Mouse (Mus musculus): ENCODE measurements around the gene Slc17a1. TPM values are rescaled to one million over a fixed set of nuclear protein-coding genes. Genes with fewer than 3 reads are reported as not detected.

The Slc17a1 gene
- polyA plus RNA-seq, 1 experiment: 0.11 TPM

GRCm38 (mm10) chr13:23839308-23839707 is 28.2 kb upstream of the Slc17a1 start, which contains the start of gene Slc17a3:
Slc17a3 (plus strand) TSS chr13:23839434.
- no peak within 1 kb of the TSS for H3K4me3 ChIP-seq (ENCODE audit: control insufficient read depth, low read depth, low read length)
- H3K36me3 ChIP-seq (ENCODE audit: control insufficient read depth, insufficient read depth, low read length): no peaks in the 10 kb centered on the region
- no peaks in the 10 kb centered on the region for H3K4me1 ChIP-seq (ENCODE audit: control insufficient read depth, insufficient read depth, low read length)
- H3K27me3 ChIP-seq (ENCODE audit: control insufficient read depth, insufficient read depth, low read length): no peaks in the 10 kb centered on the region
- TF ChIP-seq CTCF (IDR thresholded peaks at IDR 0.05; ENCODE audit: control insufficient read depth, insufficient read depth, insufficient replicate concordance, low read depth, low read length) (no peak), POLR2A (IDR thresholded peaks at IDR 0.05; ENCODE audit: control insufficient read depth, low read depth, low read length) (no peak)
- H3K27ac ChIP-seq (ENCODE audit: control insufficient read depth, insufficient read depth, low read depth, low read length): no peak within 1 kb of the TSS

GRCm38 (mm10) chr13:23845851-23846250 is 21.7 kb upstream of the Slc17a1 start:
- H3K27ac ChIP-seq (ENCODE audit: control insufficient read depth, insufficient read depth, low read depth, low read length): no peak overlapping the region
- H3K4me1 ChIP-seq (ENCODE audit: control insufficient read depth, insufficient read depth, low read length): no peaks in the 10 kb centered on the region
- no peaks in the 10 kb centered on the region for H3K27me3 ChIP-seq (ENCODE audit: control insufficient read depth, insufficient read depth, low read length)
- no peaks in the 10 kb centered on the region for H3K36me3 ChIP-seq (ENCODE audit: control insufficient read depth, insufficient read depth, low read length)
- TF ChIP-seq CTCF (IDR thresholded peaks at IDR 0.05; ENCODE audit: control insufficient read depth, insufficient read depth, insufficient replicate concordance, low read depth, low read length) (no peak), POLR2A (IDR thresholded peaks at IDR 0.05; ENCODE audit: control insufficient read depth, low read depth, low read length) (no peak)
- H3K4me3 ChIP-seq (ENCODE audit: control insufficient read depth, low read depth, low read length): no peak overlapping the region

GRCm38 (mm10) chr13:23849299-23849698 is 18.3 kb upstream of the Slc17a1 start:
- no peak for TF ChIP-seq CTCF (IDR thresholded peaks at IDR 0.05; ENCODE audit: control insufficient read depth, insufficient read depth, insufficient replicate concordance, low read depth, low read length)
- TF ChIP-seq POLR2A (IDR thresholded peaks at IDR 0.05; ENCODE audit: control insufficient read depth, low read depth, low read length): no peak
- no peaks in the 10 kb centered on the region for H3K36me3 ChIP-seq (ENCODE audit: control insufficient read depth, insufficient read depth, low read length)
- no peak overlapping the region for H3K4me3 ChIP-seq (ENCODE audit: control insufficient read depth, low read depth, low read length)

GRCm38 (mm10) chr13:23856401-23856800 is 11.1 kb upstream of the Slc17a1 start:
- H3K4me1 ChIP-seq (ENCODE audit: control insufficient read depth, insufficient read depth, low read length): no peaks in the 10 kb centered on the region
- H3K27me3 ChIP-seq (ENCODE audit: control insufficient read depth, insufficient read depth, low read length): no peaks in the 10 kb centered on the region
- no peak overlapping the region for H3K27ac ChIP-seq (ENCODE audit: control insufficient read depth, insufficient read depth, low read depth, low read length)
- H3K4me3 ChIP-seq (ENCODE audit: control insufficient read depth, low read depth, low read length): no peak overlapping the region
- no peaks in the 10 kb centered on the region for H3K36me3 ChIP-seq (ENCODE audit: control insufficient read depth, insufficient read depth, low read length)
- TF ChIP-seq POLR2A (IDR thresholded peaks at IDR 0.05; ENCODE audit: control insufficient read depth, low read depth, low read length): no peak
- no peak for TF ChIP-seq CTCF (IDR thresholded peaks at IDR 0.05; ENCODE audit: control insufficient read depth, insufficient read depth, insufficient replicate concordance, low read depth, low read length)

More at GRCm38 (mm10) chr13:23849299-23849698, 18.3 kb upstream of the Slc17a1 start:
- Histone ChIP-seq H3K27me3 (ENCODE audit: control insufficient read depth, insufficient read depth, low read length) (no peaks in the 10 kb centered on the region), H3K27ac (ENCODE audit: control insufficient read depth, insufficient read depth, low read depth, low read length) (no peak overlapping the region), H3K4me1 (ENCODE audit: control insufficient read depth, insufficient read depth, low read length) (no peaks in the 10 kb centered on the region)

GRCm38 (mm10) chr13:23861815-23862214 is 5.7 kb upstream of the Slc17a1 start:
- Histone ChIP-seq H3K4me1 (ENCODE audit: control insufficient read depth, insufficient read depth, low read length) (peaks cover 5% of the 10 kb centered on the region), H3K27ac (ENCODE audit: control insufficient read depth, insufficient read depth, low read depth, low read length) (no peak overlapping the region), H3K36me3 (ENCODE audit: control insufficient read depth, insufficient read depth, low read length) (no peaks in the 10 kb centered on the region), H3K4me3 (ENCODE audit: control insufficient read depth, low read depth, low read length) (no peak overlapping the region), H3K27me3 (ENCODE audit: control insufficient read depth, insufficient read depth, low read length) (no peaks in the 10 kb centered on the region)
- TF ChIP-seq CTCF (IDR thresholded peaks at IDR 0.05; ENCODE audit: control insufficient read depth, insufficient read depth, insufficient replicate concordance, low read depth, low read length) (no peak), POLR2A (IDR thresholded peaks at IDR 0.05; ENCODE audit: control insufficient read depth, low read depth, low read length) (no peak)

- Histone ChIP-seq H3K4me3 (ENCODE audit: control insufficient read depth, low read depth, low read length) (no peak overlapping the region), H3K27me3 (ENCODE audit: control insufficient read depth, insufficient read depth, low read length) (no peaks in the 10 kb centered on the region), H3K36me3 (ENCODE audit: control insufficient read depth, insufficient read depth, low read length) (no peaks in the 10 kb centered on the region), H3K27ac (ENCODE audit: control insufficient read depth, insufficient read depth, low read depth, low read length) (no peak overlapping the region), H3K4me1 (ENCODE audit: control insufficient read depth, insufficient read depth, low read length) (peaks cover 5% of the 10 kb centered on the region)
- TF ChIP-seq POLR2A (IDR thresholded peaks at IDR 0.05; ENCODE audit: control insufficient read depth, low read depth, low read length): no peak
Observed at GRCm38 (mm10) chr13:23864711-23865110, 2.8 kb upstream of the Slc17a1 start.

- peaks cover 5% of the 10 kb centered on the region for H3K4me1 ChIP-seq (ENCODE audit: control insufficient read depth, insufficient read depth, low read length)
- H3K4me3 ChIP-seq (ENCODE audit: control insufficient read depth, low read depth, low read length): no peak overlapping the region
- H3K27me3 ChIP-seq (ENCODE audit: control insufficient read depth, insufficient read depth, low read length): no peaks in the 10 kb centered on the region
- TF ChIP-seq POLR2A (IDR thresholded peaks at IDR 0.05; ENCODE audit: control insufficient read depth, low read depth, low read length): no peak
- no peak for TF ChIP-seq CTCF (IDR thresholded peaks at IDR 0.05; ENCODE audit: control insufficient read depth, insufficient read depth, insufficient replicate concordance, low read depth, low read length)
- H3K27ac ChIP-seq (ENCODE audit: control insufficient read depth, insufficient read depth, low read depth, low read length): no peak overlapping the region
- H3K36me3 ChIP-seq (ENCODE audit: control insufficient read depth, insufficient read depth, low read length): no peaks in the 10 kb centered on the region
Observed at GRCm38 (mm10) chr13:23866086-23866710, 1.4 kb upstream of the Slc17a1 start.
